Mouse (Mus musculus) midbrain, embryonic 12.5 days (tissue): ENCODE data around the gene Srpk2. TPM values are rescaled to one million over a fixed set of nuclear protein-coding genes. Genes with fewer than 3 reads are reported as not detected.
A peak's percentile ranks its signal among the peaks of the same experiment; 100 is the strongest.

Source experiments
- ATAC-seq: fragments of 200-750 bp; cut with Nextera tagmentation; 2 replicates; pipeline ENCODE4 v1.8.0; 2017; ENCODE audit warnings: low read depth, moderate TSS enrichment, moderate library complexity; ENCODE audit not compliant: low FRiP score
- H3K27ac ChIP-seq: fragments of 300-500 bp; sonication (generic); replicated peaks from 2 replicates; pipeline ENCODE4 v1.5.1; 2016; ENCODE audit warnings: mild to moderate bottlenecking
- H3K27me3 ChIP-seq: fragments of 300-500 bp; sonication (generic); 2 replicates; pipeline ENCODE4 v1.6.1; 2016; ENCODE audit warnings: mild to moderate bottlenecking
- H3K36me3 ChIP-seq: fragments of 300-500 bp; sonication (generic); 2 replicates; pipeline ENCODE4 v1.6.1; 2016
- H3K4me1 ChIP-seq: fragments of 300-500 bp; sonication (generic); 2 replicates; pipeline ENCODE4 v1.6.1; 2016
- H3K4me2 ChIP-seq: fragments of 300-500 bp; sonication (generic); replicated peaks from 2 replicates; pipeline ENCODE4 v1.6.1; 2016; ENCODE audit warnings: mild to moderate bottlenecking, moderate library complexity
- H3K4me3 ChIP-seq: fragments of 300-500 bp; sonication (generic); 2 replicates; pipeline ENCODE4 v1.5.1; 2016; ENCODE audit warnings: mild to moderate bottlenecking
- H3K9ac ChIP-seq: fragments of 300-500 bp; sonication (generic); replicated peaks from 2 replicates; pipeline ENCODE4 v1.6.1; 2016; ENCODE audit warnings: mild to moderate bottlenecking, moderate library complexity
- H3K9me3 ChIP-seq: fragments of 300-500 bp; sonication (generic); 2 replicates; pipeline ENCODE4 v1.6.1; 2016; ENCODE audit warnings: mild to moderate bottlenecking
- WGBS: fragments of 180-500 bp; shearing (Covaris S2); methylation state at CpG from one replicate; pipeline ENCODE4 v1.1.7; 2016; 5-methylcytosine and 5-hydroxymethylcytosine counted together
- polyA plus RNA-seq: library from polyadenylated mRNA; unstranded; fragments of >200 nt; fragmentation: Nextera tagmentation; extraction: Ambion mirVana; gene quantifications from 2 replicates; pipeline ENCODE4 v1.2.1, GENCODE M21; 2016

The Srpk2 gene
- polyA plus RNA-seq, 1 experiment from 2014 or later, result 77.3 TPM

DNA sequence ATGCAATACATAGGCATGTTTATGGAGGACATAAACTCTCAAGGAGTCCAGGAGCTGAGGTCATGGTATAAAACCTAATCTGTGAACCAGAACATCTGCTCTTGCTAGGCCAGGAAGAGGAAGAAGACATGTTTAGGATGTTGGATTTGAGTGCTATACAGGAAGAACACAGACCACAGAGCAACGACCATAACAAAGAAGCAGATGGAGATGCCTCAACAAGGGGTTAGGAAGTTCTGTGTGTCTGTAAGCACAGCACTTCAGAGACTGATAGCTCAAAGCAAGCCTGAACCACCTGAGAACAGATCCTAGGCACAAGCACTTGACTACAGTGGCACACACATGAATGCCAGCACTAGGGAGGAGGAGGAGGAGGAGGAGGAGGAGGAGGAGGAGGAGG is 52.9 kb downstream of the Srpk2 start:
- Histone ChIP-seq H3K4me1 (no peaks in the 10 kb centered on the region), H3K9me3 (no peaks in the 10 kb centered on the region), H3K36me3 (no peaks in the 10 kb centered on the region), H3K27me3 (no peaks in the 10 kb centered on the region), H3K9ac (no peak overlapping the region), H3K4me3 (no peak overlapping the region), H3K4me2 (no peak overlapping the region), H3K27ac (no peak overlapping the region)
- 74% methylated on average over 1 of the region's 1 CpGs for WGBS
- ATAC-seq, result no peak

DNA sequence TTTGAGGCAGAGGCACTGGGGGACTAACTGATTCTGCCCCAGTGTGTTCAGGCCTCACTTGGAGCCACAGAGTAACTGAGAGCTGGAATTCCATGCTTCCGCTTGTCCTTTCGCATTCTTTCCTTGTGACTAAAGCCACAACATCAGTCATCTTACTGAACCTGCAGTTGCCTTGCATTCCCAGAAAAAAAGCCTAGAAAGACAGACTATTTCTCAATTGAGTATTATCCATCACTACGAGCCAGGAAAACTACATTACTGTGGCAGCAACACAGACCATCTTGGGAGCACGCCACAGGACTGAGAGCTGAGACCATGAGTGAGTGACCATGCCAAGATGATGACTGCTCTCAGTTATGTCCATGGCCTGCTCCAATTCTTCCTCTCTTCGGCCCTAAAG is 57.2 kb downstream of the Srpk2 start:
- WGBS, result 88% methylated on average over 5 of the region's 5 CpGs

DNA sequence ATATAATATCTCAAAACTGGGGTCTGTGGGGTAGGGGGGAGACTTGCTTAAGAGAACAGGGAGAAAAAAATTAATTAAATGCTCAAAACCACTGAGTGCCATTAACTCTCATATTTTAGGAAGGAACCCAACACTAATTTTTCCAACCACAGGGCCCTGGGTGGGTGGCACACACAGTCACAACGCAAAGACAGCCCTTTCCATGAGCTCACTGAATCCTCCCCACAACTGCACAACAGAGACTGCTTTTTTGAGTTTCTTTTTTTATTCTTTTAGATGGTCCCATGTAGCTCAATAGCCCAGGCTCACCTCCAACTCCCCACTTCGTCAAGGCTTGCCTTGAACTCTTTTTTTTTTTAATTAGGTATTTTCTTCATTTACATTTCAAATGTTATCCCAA is 58.2 kb downstream of the Srpk2 start:
- Histone ChIP-seq H3K27me3 (no peaks in the 10 kb centered on the region), H3K9me3 (no peaks in the 10 kb centered on the region), H3K27ac (no peak overlapping the region), H3K4me3 (no peak overlapping the region), H3K36me3 (no peaks in the 10 kb centered on the region), H3K4me1 (no peaks in the 10 kb centered on the region), H3K9ac (no peak overlapping the region), H3K4me2 (no peak overlapping the region)
- 55% methylated on average over 2 of the region's 2 CpGs for WGBS
- no peak for ATAC-seq

More for the DNA sequence above, 57.2 kb downstream of the Srpk2 start:
- Histone ChIP-seq H3K9ac (no peak overlapping the region), H3K4me3 (no peak overlapping the region), H3K27ac (no peak overlapping the region), H3K9me3 (no peaks in the 10 kb centered on the region), H3K27me3 (no peaks in the 10 kb centered on the region), H3K4me2 (no peak overlapping the region), H3K4me1 (no peaks in the 10 kb centered on the region), H3K36me3 (no peaks in the 10 kb centered on the region)
- no peak for ATAC-seq

DNA sequence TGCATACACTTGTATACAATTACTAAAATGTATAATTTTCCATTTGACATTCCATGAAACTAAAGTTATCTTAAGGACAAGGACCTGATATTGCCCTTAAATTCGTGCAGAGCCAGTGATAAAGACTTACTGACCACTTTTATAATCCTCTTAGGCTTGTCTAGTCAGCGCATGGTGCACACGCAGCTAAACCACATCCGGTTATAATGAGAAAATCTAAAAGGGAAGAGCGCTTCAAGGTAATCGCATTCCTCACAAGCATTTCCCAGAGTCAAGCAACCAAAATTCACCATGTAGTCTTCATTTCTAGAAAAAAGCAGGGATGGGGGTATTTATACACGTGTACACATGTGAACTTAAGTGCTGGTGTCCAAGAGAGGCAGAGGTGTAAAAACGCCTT is 63.8 kb downstream of the Srpk2 start:
- H3K4me1 ChIP-seq, result peaks cover 4% of the 10 kb centered on the region; the same call in 1 of the 2 replicates
- no peaks in the 10 kb centered on the region for H3K36me3 ChIP-seq
- H3K27ac ChIP-seq, result no peak overlapping the region
- H3K9me3 ChIP-seq, result no peaks in the 10 kb centered on the region
- H3K9ac ChIP-seq, result no peak overlapping the region
- H3K27me3 ChIP-seq, result no peaks in the 10 kb centered on the region
- ATAC-seq, result no peak
- no peak overlapping the region for H3K4me2 ChIP-seq
- WGBS, result 82% methylated on average over 8 of the region's 8 CpGs
- no peak overlapping the region for H3K4me3 ChIP-seq

DNA sequence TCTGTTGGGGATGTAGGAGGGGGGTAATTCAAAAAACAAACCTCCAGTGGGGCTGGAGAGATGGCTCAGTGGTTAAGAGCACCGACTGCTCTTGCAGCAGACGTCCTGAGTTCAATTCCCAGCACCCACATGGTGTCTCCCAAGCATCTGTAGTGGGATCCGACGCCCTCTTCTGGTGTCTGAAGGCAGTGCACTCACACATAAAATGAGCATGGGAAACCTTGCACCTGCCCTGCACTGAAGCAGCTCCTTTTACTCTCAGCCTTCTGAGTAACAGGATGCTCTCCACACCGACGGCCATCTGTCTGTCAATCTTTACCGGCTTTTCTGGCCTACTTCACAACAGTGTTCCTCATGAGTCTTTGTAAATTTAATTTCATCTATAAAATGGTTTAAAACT is 65.8 kb downstream of the Srpk2 start:
- ATAC-seq, result no peak
- Histone ChIP-seq H3K4me3 (no peak overlapping the region), H3K27ac (no peak overlapping the region), H3K9ac (no peak overlapping the region), H3K36me3 (no peaks in the 10 kb centered on the region), H3K4me2 (no peak overlapping the region), H3K9me3 (no peaks in the 10 kb centered on the region), H3K4me1 (peaks cover 16% of the 10 kb centered on the region), H3K27me3 (no peaks in the 10 kb centered on the region)
- WGBS, result 89% methylated on average over 7 of the region's 7 CpGs

DNA sequence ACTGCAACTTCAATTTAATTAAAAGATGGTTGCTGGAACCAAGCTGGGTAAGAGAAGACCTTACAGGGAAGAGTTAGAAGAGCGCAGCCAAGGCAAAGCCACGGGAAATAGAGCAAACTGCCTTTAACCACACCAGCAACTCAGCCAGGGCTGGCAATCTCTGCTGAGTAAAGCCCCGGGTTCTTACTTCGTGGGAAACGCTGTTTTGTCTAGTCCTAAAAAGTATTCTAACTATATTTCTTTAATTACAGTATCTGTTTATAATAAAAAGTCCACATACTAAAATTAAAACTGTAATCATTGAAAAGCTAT is 67.4 kb downstream of the Srpk2 start:
- Histone ChIP-seq H3K4me3 (peak overlapping the region; percentile 53), H3K27me3 (no peaks in the 10 kb centered on the region), H3K36me3 (peaks cover 2% of the 10 kb centered on the region; the same call in 1 of the 2 replicates), H3K27ac (peak overlapping the region; percentile 85), H3K4me2 (peak overlapping the region; percentile 63), H3K9ac (peak overlapping the region; percentile 61), H3K4me1 (peaks cover 16% of the 10 kb centered on the region), H3K9me3 (no peaks in the 10 kb centered on the region)
- ATAC-seq, result 0 out of 2 replicates have a peak, but pooled peaks have one; percentile 20
- 36% methylated on average over 5 of the region's 5 CpGs for WGBS

DNA sequence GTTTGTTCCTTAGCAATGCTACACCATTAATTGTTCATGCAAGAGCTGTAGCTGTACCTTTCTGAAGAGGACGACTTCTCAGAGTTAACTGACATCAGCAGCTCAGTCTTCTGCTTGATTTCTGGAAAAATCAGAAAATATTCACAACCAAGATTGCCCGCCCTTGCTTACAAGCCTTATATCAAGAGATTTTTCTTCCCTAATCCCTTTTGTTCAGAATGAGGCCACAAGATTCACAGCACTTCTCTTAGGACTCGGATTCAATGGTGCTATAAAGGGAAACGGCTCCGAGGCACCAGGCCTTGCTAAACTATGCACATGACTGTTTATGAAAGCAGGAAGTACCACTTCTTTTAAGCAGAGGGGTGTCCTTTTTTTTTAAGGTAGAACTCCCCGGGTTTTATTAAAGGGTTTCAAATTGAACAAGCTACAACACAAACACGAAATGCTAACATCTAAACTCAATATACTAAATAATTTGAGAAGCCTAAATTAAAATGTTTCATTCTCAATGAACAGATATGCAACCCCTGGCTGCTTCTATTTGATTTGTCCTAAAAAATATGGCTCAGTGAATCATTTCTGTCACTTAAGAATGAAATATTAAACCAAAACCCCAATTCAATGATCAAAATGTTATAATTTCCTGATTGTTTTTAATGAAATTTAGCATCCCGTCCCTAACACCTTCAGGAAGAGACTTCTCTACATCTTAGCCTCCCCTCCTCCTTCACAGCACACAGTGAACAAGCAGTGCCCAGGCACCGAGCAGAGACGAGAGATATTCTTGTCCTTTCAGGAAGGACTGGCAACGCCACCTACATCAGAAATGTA is 67.9 kb downstream of the Srpk2 start:
- Histone ChIP-seq H3K27ac (peak overlapping the region; percentile 85), H3K27me3 (no peaks in the 10 kb centered on the region), H3K36me3 (peaks cover 4% of the 10 kb centered on the region; the same call in 1 of the 2 replicates), H3K4me2 (peak overlapping the region; percentile 63), H3K4me3 (peak overlapping the region; percentile 53), H3K9ac (peak overlapping the region; percentile 61), H3K4me1 (peaks cover 16% of the 10 kb centered on the region), H3K9me3 (no peaks in the 10 kb centered on the region)
- ATAC-seq, result peak; percentile 89
- 7% methylated on average over 11 of the region's 11 CpGs for WGBS

DNA sequence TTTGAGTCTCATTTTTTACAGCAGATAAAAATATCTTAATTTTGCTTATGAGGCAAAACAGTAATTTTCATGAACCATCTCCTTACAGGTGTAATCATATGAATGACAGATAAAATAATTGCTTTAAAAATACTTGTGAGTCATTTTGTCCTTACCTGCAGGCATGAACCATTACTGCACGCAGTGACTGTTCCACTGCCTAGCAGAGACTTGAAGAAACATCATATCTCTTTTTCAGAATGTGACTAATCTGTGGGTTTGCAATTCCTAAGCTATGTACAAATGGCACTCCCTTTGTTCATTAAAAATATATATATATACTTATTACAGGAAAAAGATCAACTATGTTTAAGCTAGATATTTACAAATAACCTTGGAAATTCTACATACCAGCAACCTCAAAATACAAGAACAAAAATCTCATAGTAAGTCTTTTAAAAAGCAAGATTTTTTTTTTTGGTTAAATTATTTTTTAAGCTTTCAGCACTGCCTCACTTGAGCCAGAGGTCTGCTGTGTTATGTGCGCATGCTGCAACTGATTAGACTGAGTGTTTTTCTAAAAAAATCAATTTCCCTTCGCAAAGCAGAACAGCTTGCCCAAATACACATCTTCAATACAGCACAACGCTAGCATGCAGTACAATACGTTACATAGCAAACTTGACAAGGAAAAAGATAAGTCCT is 68.7 kb downstream of the Srpk2 start:
- peak overlapping the region; percentile 53 for H3K4me3 ChIP-seq
- peak overlapping the region; percentile 63 for H3K4me2 ChIP-seq
- WGBS, result 47% methylated on average over 5 of the region's 5 CpGs
- no peaks in the 10 kb centered on the region for H3K9me3 ChIP-seq
- peak; percentile 50; the same call in 1 of the 2 replicates for ATAC-seq
- peak overlapping the region; percentile 55 for H3K9ac ChIP-seq
- peak overlapping the region; percentile 83 for H3K27ac ChIP-seq
- peaks cover 16% of the 10 kb centered on the region for H3K4me1 ChIP-seq
- peaks cover 4% of the 10 kb centered on the region; the same call in 1 of the 2 replicates for H3K36me3 ChIP-seq
- H3K27me3 ChIP-seq, result no peaks in the 10 kb centered on the region

DNA sequence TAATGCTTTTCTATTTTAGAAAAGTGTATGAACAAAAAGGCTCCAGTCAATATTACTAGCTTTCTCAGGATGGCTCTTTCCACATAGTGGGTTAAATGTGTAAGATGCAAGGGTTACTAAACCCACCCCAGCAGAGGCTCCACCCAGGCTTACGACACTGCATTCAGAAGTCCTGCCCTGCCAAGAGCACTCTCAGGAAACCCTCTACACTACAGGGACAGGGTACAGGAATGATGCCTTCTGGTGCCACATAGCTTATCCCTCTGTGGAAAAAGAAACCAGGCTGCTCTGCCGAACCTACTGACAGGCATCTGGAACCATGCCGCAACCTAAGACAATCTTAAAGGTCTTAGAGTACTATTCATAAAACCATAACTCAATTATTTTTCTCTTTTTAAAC is 71.6 kb downstream of the Srpk2 start:
- Histone ChIP-seq H3K4me1 (peaks cover 16% of the 10 kb centered on the region), H3K4me3 (no peak overlapping the region), H3K4me2 (no peak overlapping the region), H3K36me3 (peaks cover 4% of the 10 kb centered on the region; the same call in 1 of the 2 replicates), H3K27ac (no peak overlapping the region), H3K27me3 (no peaks in the 10 kb centered on the region), H3K9ac (no peak overlapping the region), H3K9me3 (no peaks in the 10 kb centered on the region)
- 85% methylated on average over 3 of the region's 3 CpGs for WGBS
- ATAC-seq, result no peak

DNA sequence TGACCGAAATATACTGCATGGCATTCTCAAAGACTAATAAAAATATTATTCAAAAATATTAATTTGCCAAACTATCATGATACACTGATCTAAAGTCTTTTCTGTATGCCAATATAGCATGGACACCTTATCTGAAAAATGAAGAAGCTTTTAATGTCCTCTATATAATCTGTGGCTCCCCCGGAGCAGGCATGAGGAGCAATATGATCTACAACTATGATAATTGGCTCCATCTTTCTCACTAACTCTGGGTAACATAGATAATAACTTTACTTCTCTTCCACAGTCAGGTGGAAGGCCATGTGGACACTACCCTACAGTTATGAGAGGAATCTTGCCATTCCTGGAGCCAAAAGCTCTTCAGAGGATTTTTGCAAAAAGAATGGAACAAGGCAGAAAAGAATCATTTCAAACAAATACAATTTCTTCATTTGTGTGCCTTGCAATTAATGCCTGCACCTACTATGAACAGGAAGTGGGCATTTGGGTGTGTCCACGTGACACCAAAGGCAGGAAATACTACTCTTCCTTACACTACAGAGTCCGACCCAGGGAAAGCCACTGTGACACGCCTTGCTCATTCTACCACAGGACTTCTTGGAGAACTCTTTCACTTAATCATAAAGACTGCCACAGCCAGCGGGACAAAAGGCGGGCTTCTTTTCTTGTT is 80.2 kb downstream of the Srpk2 start:
- Histone ChIP-seq H3K36me3 (0 out of 2 replicates have a peak, but pooled peaks cover 4% of the 10 kb centered on the region), H3K9ac (no peak overlapping the region), H3K27ac (no peak overlapping the region), H3K4me1 (peaks cover 3% of the 10 kb centered on the region; the same call in 1 of the 2 replicates), H3K9me3 (no peaks in the 10 kb centered on the region), H3K4me2 (no peak overlapping the region), H3K4me3 (no peak overlapping the region), H3K27me3 (no peaks in the 10 kb centered on the region)
- WGBS, result 89% methylated on average over 7 of the region's 7 CpGs
- no peak for ATAC-seq

DNA sequence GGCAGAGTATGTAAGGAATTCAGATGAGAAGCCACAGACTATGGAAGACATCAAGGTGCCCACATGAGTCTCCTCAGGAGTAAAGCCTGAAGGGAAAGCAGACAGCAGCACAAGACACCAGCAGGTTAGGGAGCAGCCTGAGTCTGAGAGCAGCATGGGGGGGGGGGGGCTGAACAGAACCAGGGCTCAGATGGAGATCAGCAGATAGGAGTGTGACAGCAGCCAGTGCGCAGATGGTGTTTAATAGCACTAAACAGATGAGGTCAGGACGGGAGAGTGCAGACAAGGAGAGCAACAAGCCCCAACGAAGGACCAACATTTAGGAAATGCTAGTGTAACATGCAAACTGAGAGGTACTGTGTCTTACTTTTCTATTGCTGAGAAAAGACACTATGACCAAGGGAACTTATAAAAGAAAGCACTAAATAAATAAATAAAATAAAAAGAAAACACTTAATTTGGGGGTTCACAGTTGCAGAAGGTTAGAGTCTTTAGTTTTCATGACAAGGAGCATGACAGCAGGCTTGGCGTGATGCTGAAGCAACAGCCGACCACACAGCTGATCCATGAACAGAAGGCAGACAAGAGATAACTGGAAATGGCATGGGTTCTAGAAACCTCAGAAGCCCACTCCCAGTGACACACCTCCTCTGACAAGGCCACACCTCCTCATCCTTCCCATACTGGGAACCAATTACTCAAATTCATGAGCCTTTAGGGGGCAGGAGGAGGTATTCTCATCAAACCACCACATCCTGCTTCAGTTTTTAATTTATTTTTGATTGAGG is 84.5 kb downstream of the Srpk2 start:
- Histone ChIP-seq H3K9ac (no peak overlapping the region), H3K9me3 (no peaks in the 10 kb centered on the region), H3K4me3 (no peak overlapping the region), H3K36me3 (0 out of 2 replicates have a peak, but pooled peaks cover 4% of the 10 kb centered on the region), H3K27me3 (no peaks in the 10 kb centered on the region), H3K27ac (no peak overlapping the region), H3K4me2 (no peak overlapping the region), H3K4me1 (peaks cover 7% of the 10 kb centered on the region; the same call in 1 of the 2 replicates)
- WGBS, result 80% methylated on average over 5 of the region's 5 CpGs
- no peak for ATAC-seq
